Mouse (Mus musculus): ENCODE results near the gene Rims4. TPM values are rescaled to one million over a fixed set of nuclear protein-coding genes. Genes with fewer than 3 reads are reported as not detected.

Rims4 gene
- polyA plus RNA-seq, 2 experiments: 0.12 to 0.19 TPM

- Histone ChIP-seq H3K4me3 (replicated peaks; ENCODE audit: low read length) (no peak within 1 kb of the TSS), H3K27me3 (ENCODE audit: control insufficient read depth, insufficient read depth, low read length) (no peaks in the 10 kb centered on the region), H3K9ac (ENCODE audit: low read depth, low read length, severe bottlenecking) (no peak within 1 kb of the TSS), H3K27ac (replicated peaks; ENCODE audit: low read depth, low read length) (no peak within 1 kb of the TSS), H3K9me3 (ENCODE audit: control insufficient read depth, low read length) (no peaks in the 10 kb centered on the region), H3K4me1 (ENCODE audit: control insufficient read depth, insufficient read depth, low read length) (0 out of 2 replicates have a peak, but pooled peaks cover 3% of the 10 kb centered on the region), H3K4me2 (replicated peaks; ENCODE audit: low read depth, low read length, severe bottlenecking) (no peak within 1 kb of the TSS), H3K36me3 (ENCODE audit: control insufficient read depth, insufficient read depth, low read length) (no peaks in the 10 kb centered on the region)
- no peak for DNase-seq (ENCODE audit: low spot score)
- no peak for ATAC-seq (ENCODE audit: low FRiP score, low read depth)
- TF ChIP-seq POLR2A (IDR thresholded peaks at IDR 0.05; ENCODE audit: borderline replicate concordance, extremely low read depth, insufficient read depth, insufficient read length): no peak
- 55% methylated on average over 4 of the region's 4 CpGs for WGBS
Measured at GRCm38 (mm10) chr2:163820607-163821006, 97.9 kb downstream of the Rims4 start, which contains the start of gene Ccn5. Gene Ccn5, plus strand, starts transcription at chr2:163820861.

GRCm38 (mm10) chr2:163814739-163815465 is 103.6 kb downstream of the Rims4 start:
- ATAC-seq (ENCODE audit: low FRiP score, low read depth) (no peak), DNase-seq (ENCODE audit: low spot score) (no peak)
- Histone ChIP-seq H3K27ac (replicated peaks; ENCODE audit: low read depth, low read length) (no peak overlapping the region), H3K9me3 (ENCODE audit: control insufficient read depth, low read length) (no peaks in the 10 kb centered on the region), H3K9ac (ENCODE audit: low read depth, low read length, severe bottlenecking) (no peak overlapping the region), H3K27me3 (ENCODE audit: control insufficient read depth, insufficient read depth, low read length) (no peaks in the 10 kb centered on the region), H3K4me2 (replicated peaks; ENCODE audit: low read depth, low read length, severe bottlenecking) (no peak overlapping the region), H3K36me3 (ENCODE audit: control insufficient read depth, insufficient read depth, low read length) (no peaks in the 10 kb centered on the region), H3K4me3 (replicated peaks; ENCODE audit: low read length) (no peak overlapping the region), H3K4me1 (ENCODE audit: control insufficient read depth, insufficient read depth, low read length) (no peaks in the 10 kb centered on the region; the same call in 1 of the 2 replicates)
- no peak for TF ChIP-seq POLR2A (IDR thresholded peaks at IDR 0.05; ENCODE audit: borderline replicate concordance, extremely low read depth, insufficient read depth, insufficient read length)
- 76% methylated on average over 9 of the region's 9 CpGs for WGBS

GRCm38 (mm10) chr2:163813077-163813476 is 105.4 kb downstream of the Rims4 start:
- 76% methylated on average over 5 of the region's 5 CpGs for WGBS

More at GRCm38 (mm10) chr2:163813077-163813476, 105.4 kb downstream of the Rims4 start:
- H3K4me2 ChIP-seq (replicated peaks; ENCODE audit: low read depth, low read length, severe bottlenecking): no peak overlapping the region
- H3K9ac ChIP-seq (ENCODE audit: low read depth, low read length, severe bottlenecking): no peak overlapping the region
- no peak overlapping the region for H3K27ac ChIP-seq (replicated peaks; ENCODE audit: low read depth, low read length)
- no peak overlapping the region for H3K4me3 ChIP-seq (replicated peaks; ENCODE audit: low read length)
- H3K27me3 ChIP-seq (ENCODE audit: control insufficient read depth, insufficient read depth, low read length): no peaks in the 10 kb centered on the region
- no peak for TF ChIP-seq POLR2A (IDR thresholded peaks at IDR 0.05; ENCODE audit: borderline replicate concordance, extremely low read depth, insufficient read depth, insufficient read length)
- H3K9me3 ChIP-seq (ENCODE audit: control insufficient read depth, low read length): no peaks in the 10 kb centered on the region
- ATAC-seq (ENCODE audit: low FRiP score, low read depth): no peak
- no peaks in the 10 kb centered on the region; the same call in 1 of the 2 replicates for H3K4me1 ChIP-seq (ENCODE audit: control insufficient read depth, insufficient read depth, low read length)
- no peak for DNase-seq (ENCODE audit: low spot score)
- no peaks in the 10 kb centered on the region for H3K36me3 ChIP-seq (ENCODE audit: control insufficient read depth, insufficient read depth, low read length)

Other genes starting within 250 kb of the Rims4 start
- 6.8 and 8.1 TPM in 2 replicates for gene Ada, start 168.4 kb downstream of the Rims4 start, polyA plus RNA-seq (2012; rRNA removed)
- gene Ada, start 168.4 kb downstream of the Rims4 start, polyA plus RNA-seq (2014; fragmentation: Nextera tagmentation; extraction: Ambion mirVana): 9.4 and 9.5 TPM in 2 replicates
- 0.23 and 0.51 TPM in 2 replicates for gene Ccn5, start 97.8 kb downstream of the Rims4 start, polyA plus RNA-seq (2012; rRNA removed)
- gene Ccn5, start 97.8 kb downstream of the Rims4 start, polyA plus RNA-seq (2014; fragmentation: Nextera tagmentation; extraction: Ambion mirVana): 0.70 and 1.1 TPM in 2 replicates
- gene Kcnk15, start 65.0 kb downstream of the Rims4 start, polyA plus RNA-seq (2012; rRNA removed): not detected in 2 replicates
- gene Kcnk15, start 65.0 kb downstream of the Rims4 start, polyA plus RNA-seq (2014; fragmentation: Nextera tagmentation; extraction: Ambion mirVana): not detected in 2 replicates
- gene Ywhab, start 76.3 kb upstream of the Rims4 start, polyA plus RNA-seq (2012; rRNA removed): 106 and 126 TPM in 2 replicates
- 277 and 283 TPM in 2 replicates for gene Ywhab, start 76.3 kb upstream of the Rims4 start, polyA plus RNA-seq (2014; fragmentation: Nextera tagmentation; extraction: Ambion mirVana)
- gene Pabpc1l, start 106.8 kb upstream of the Rims4 start, polyA plus RNA-seq (2012; rRNA removed): 2.2 and 3.4 TPM in 2 replicates
- 2.4 and 2.6 TPM in 2 replicates for gene Pabpc1l, start 106.8 kb upstream of the Rims4 start, polyA plus RNA-seq (2014; fragmentation: Nextera tagmentation; extraction: Ambion mirVana)
- 16.1 and 16.8 TPM in 2 replicates for gene Stk4, start 151.6 kb upstream of the Rims4 start, polyA plus RNA-seq (2012; rRNA removed)
- 23.2 and 25.5 TPM in 2 replicates for gene Stk4, start 151.6 kb upstream of the Rims4 start, polyA plus RNA-seq (2014; fragmentation: Nextera tagmentation; extraction: Ambion mirVana)
- 39.1 and 42.9 TPM in 2 replicates for gene Tomm34, start 152.5 kb upstream of the Rims4 start, polyA plus RNA-seq (2012; rRNA removed)
- 50.1 and 53.5 TPM in 2 replicates for gene Tomm34, start 152.5 kb upstream of the Rims4 start, polyA plus RNA-seq (2014; fragmentation: Nextera tagmentation; extraction: Ambion mirVana)